Mouse (Mus musculus): ENCODE results near the gene Mark1.

DNA sequence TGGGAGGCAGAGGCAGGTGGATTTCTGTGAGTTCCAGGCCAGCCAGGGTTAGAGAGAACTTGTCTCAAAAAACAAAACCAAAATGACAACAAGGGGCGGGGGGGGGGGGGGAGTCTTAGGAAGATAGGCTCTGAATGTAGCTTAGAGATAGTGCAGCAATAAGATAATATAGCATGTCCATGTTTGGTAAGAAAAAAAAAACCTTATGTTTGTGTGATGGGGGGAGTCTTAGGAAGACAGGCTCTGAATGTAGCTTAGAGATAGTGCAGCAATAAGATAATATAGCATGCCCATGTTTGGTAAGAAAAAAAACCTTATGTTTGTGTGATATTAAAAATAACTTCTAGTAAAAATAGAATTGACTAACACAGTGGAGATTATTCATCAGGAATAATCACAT lies 71.0 kb downstream of the Mark1 start:
- TF ChIP-seq CTCF (IDR thresholded peaks at IDR 0.05; ENCODE audit: borderline replicate concordance, insufficient read depth, low read length): no peak
- TF ChIP-seq POLR2A (IDR thresholded peaks at IDR 0.05; ENCODE audit: low read depth, low read length): no peak

Measured in embryonic fibroblast, embryonic 13.5 days (primary cell).